Mouse (Mus musculus) lung, postnatal 36 days (tissue): ENCODE measurements at regions not wholly inside any gene's neighbourhood (a gene's known extent, or its start where the extent isn't known, plus 50 kb on each side); places are given as distances from the start of the nearest gene placed in this dataset.

ENCODE experiments used
- DNase-seq: peaks from one replicate; pipeline ENCODE4 v3.0.0; 2022; ENCODE audit warnings: mixed read lengths

GRCm38 (mm10) chr15:25468478-25468877, 54.9 kb upstream of the Basp1 start:
- DNase-seq = no peak

GRCm38 (mm10) chr15:25469185-25469845, 55.8 kb upstream of the Basp1 start:
- DNase-seq = no peak

GRCm38 (mm10) chr15:25471331-25471730, 57.8 kb upstream of the Basp1 start:
- DNase-seq = no peak

- DNase-seq = no peak
Observed at GRCm38 (mm10) chr15:25473201-25473710, 59.7 kb upstream of the Basp1 start.

GRCm38 (mm10) chr15:25474096-25474495, 60.5 kb upstream of the Basp1 start:
- no peak for DNase-seq

- peak; percentile 55 for DNase-seq
Observed at GRCm38 (mm10) chr15:25482586-25482985, 69.0 kb upstream of the Basp1 start.

GRCm38 (mm10) chr15:25485372-25485771, 71.8 kb upstream of the Basp1 start:
- peak; percentile 62 for DNase-seq

GRCm38 (mm10) chr15:25486158-25486557, 72.6 kb upstream of the Basp1 start:
- peak; percentile 40 for DNase-seq

- peak; percentile 37 for DNase-seq
Observed at GRCm38 (mm10) chr15:25489804-25490203, 76.2 kb upstream of the Basp1 start.

GRCm38 (mm10) chr15:25492161-25492746, 78.7 kb upstream of the Basp1 start:
- DNase-seq = no peak

- DNase-seq = no peak
Observed at GRCm38 (mm10) chr15:25494687-25495299, 81.2 kb upstream of the Basp1 start.

GRCm38 (mm10) chr15:25495926-25496644, 82.5 kb upstream of the Basp1 start:
- DNase-seq = no peak

GRCm38 (mm10) chr15:25497743-25498142, 84.2 kb upstream of the Basp1 start:
- no peak for DNase-seq

- DNase-seq = no peak
Observed at GRCm38 (mm10) chr15:25498422-25498821, 84.9 kb upstream of the Basp1 start.

- no peak for DNase-seq
Observed at GRCm38 (mm10) chr15:25502513-25502912, 88.9 kb upstream of the Basp1 start.

- no peak for DNase-seq
Observed at GRCm38 (mm10) chr15:25503104-25503503, 89.5 kb upstream of the Basp1 start.

- no peak for DNase-seq
Observed at GRCm38 (mm10) chr15:25509139-25509538, 95.6 kb upstream of the Basp1 start.

- no peak for DNase-seq
Observed at GRCm38 (mm10) chr15:25509584-25509983, 96.0 kb upstream of the Basp1 start.

- DNase-seq = no peak
Observed at GRCm38 (mm10) chr15:25510060-25510492, 96.5 kb upstream of the Basp1 start.

- no peak for DNase-seq
Observed at GRCm38 (mm10) chr15:25518025-25518928, 104.0 kb upstream of the Myo10 start.

- peak; percentile 15 for DNase-seq
Observed at GRCm38 (mm10) chr15:25524189-25524588, 98.1 kb upstream of the Myo10 start.

- peak; percentile 53 for DNase-seq
Observed at GRCm38 (mm10) chr15:25525337-25525736, 97.0 kb upstream of the Myo10 start.
